ENCODE assay signal across 18 mouse cellular contexts in genomic region chr16:28018311-28018710, GRCm38 (mm10).
"Had no signal": no experiment of that assay in that cellular context is flagged by ENCODE, and none has a peak within 500 bp of the region (broad histone marks: within the 10 kb centered on the region; RNA-seq: fewer than 3 reads in every experiment).

No protein-coding gene starts in this region.

- H3K27me3 ChIP-seq: limb, embryonic 13.5 days; lung, embryonic 15.5 days; megakaryocyte, embryonic 14.5 days; stomach, embryonic 15.5 days had no signal

- H3K9ac ChIP-seq: limb, embryonic 13.5 days; liver, embryonic 14.5 days; liver, postnatal 0 days; lung, embryonic 15.5 days; stomach, embryonic 15.5 days had no signal

- H3K9me3 ChIP-seq: limb, embryonic 10.5 days; limb, embryonic 13.5 days; lung, embryonic 15.5 days; megakaryocyte, embryonic 14.5 days; stomach, embryonic 15.5 days had no signal

- ATAC-seq: liver, postnatal 0 days had no signal

- H3K4me2 ChIP-seq: limb, embryonic 13.5 days; lung, embryonic 15.5 days; midbrain, embryonic 11.5 days; stomach, embryonic 15.5 days had no signal

- H3K36me3 ChIP-seq: limb, embryonic 10.5 days; limb, embryonic 13.5 days; lung, embryonic 15.5 days; stomach, embryonic 15.5 days had no signal

- H3K4me3 ChIP-seq: limb, embryonic 10.5 days; limb, embryonic 13.5 days; lung, embryonic 15.5 days; megakaryocyte, embryonic 14.5 days; stomach, embryonic 15.5 days had no signal

- H3K4me1 ChIP-seq: limb, embryonic 10.5 days; lung, embryonic 15.5 days; megakaryocyte, embryonic 14.5 days; stomach, embryonic 15.5 days had no signal

- H3K27ac ChIP-seq: limb, embryonic 10.5 days; limb, embryonic 13.5 days; liver, embryonic 14.5 days; lung, embryonic 15.5 days; stomach, embryonic 15.5 days had no signal

- DNase-seq: kidney, adult 11 months; kidney, adult 8-10 months; kidney, postnatal 4 days; liver; liver, postnatal 0 days; lung, postnatal 10 days; lung, postnatal 36 days; midbrain, embryonic 14.5 days; right cerebral cortex, postnatal 25 days; spleen, adult 18-20 months; thymus, postnatal 25 days had no signal
